Mouse (Mus musculus) urinary bladder, postnatal 36 days (tissue): ENCODE measurements around the gene Opcml.

ENCODE experiments used
- DNase-seq, 2 experiments: peaks; one replicate each; pipeline ENCODE4 v3.0.0; 2022; ENCODE audit warnings: low spot score in 2 of 2, mixed read lengths in 1 of 2

The Opcml gene

GRCm38 (mm10) chr9:28003131-28003530 is 212.6 kb downstream of the Opcml start:
- DNase-seq, result no peak

GRCm38 (mm10) chr9:28011483-28011882 is 220.9 kb downstream of the Opcml start:
- DNase-seq, result no peak

DNA sequence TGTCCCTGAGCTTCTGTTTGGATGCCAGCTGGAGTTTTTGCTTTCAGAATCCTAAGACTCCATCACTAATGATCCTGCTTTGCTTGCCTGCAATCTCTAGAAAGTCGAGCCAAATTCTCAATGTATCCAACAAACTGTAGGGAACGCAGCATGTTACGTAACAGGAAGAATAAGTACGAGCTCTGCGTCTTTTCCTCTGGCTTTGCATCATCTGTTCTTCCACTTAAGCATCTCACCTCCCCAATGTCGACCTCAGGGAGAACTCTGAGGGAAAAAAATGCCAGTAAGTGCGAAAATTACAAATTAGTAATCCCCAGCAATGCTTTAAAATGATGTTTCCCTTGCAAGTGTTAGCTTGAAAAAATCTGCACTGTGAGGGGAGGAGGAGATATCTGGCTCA is 222.1 kb downstream of the Opcml start:
- no peak for DNase-seq

DNA sequence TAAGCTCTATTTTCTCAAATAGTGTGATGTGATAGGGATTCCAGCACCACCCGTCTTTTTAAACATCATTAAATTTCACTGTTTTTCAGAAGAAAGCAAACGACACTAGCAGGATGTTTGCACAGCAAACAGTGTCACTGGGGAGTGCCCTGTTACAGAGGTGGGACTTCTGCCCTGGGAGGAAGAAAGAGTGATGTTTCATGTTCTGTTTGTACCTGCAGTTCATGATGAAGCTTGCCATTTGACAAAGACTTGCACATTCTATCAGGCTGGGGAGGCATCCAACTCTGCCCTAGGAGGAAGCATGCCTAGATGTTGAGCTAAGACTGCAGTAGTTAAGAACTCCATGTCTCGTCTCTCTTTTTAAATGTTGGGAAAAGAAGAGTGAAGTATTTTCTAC is 222.6 kb downstream of the Opcml start:
- DNase-seq, result no peak

GRCm38 (mm10) chr9:28028156-28028555 is 237.6 kb downstream of the Opcml start:
- no peak for DNase-seq

GRCm38 (mm10) chr9:28028788-28029393 is 238.3 kb downstream of the Opcml start:
- DNase-seq, result no peak

- DNase-seq, result no peak
These were observed 258.6 kb downstream of the Opcml start for GRCm38 (mm10) chr9:28049157-28049556.

- DNase-seq, result no peak
These were observed 266.7 kb downstream of the Opcml start for GRCm38 (mm10) chr9:28057171-28057845.

DNA sequence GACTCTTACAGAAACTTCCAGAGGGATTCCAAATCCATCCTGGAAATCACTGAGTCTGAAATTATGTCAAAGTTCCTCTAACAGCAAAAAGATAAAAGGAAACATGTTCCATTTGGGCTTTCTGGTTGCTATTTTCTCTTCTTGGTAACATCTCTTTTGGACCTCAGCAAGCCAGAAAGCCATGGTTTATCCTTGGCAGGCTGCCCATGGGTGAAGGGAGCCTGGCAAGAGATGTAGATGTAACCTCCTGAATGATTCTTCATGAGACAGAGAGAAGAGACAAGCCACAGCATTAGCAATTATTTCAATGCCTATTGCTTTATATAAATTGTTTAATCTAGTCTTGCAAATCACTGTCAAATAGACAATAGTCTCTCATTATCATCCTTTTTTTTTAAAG is 274.6 kb downstream of the Opcml start:
- no peak for DNase-seq

- no peak for DNase-seq
These were observed 290.1 kb downstream of the Opcml start for GRCm38 (mm10) chr9:28080694-28081093.

DNA sequence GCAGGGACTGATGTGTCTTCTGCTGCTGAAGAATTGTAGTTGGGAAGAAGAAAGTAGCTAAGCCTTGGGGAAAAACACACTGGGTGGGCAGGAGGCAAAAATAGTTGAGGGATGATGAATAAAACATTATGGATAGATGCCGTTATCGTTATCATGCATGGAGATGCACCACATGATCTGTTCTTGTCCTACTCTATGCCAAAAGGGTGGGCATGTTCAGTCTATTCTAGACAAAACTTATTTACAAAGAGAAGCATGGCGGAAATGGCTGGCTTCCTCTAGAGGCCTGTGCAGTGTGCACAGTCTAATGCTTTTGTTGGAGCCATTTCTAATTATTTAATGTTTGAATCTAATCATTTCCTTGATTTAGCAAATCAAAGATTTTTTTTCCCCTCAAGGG is 293.2 kb downstream of the Opcml start:
- no peak for DNase-seq

- DNase-seq, result no peak
These were observed 293.7 kb downstream of the Opcml start for GRCm38 (mm10) chr9:28084273-28084726.

DNA sequence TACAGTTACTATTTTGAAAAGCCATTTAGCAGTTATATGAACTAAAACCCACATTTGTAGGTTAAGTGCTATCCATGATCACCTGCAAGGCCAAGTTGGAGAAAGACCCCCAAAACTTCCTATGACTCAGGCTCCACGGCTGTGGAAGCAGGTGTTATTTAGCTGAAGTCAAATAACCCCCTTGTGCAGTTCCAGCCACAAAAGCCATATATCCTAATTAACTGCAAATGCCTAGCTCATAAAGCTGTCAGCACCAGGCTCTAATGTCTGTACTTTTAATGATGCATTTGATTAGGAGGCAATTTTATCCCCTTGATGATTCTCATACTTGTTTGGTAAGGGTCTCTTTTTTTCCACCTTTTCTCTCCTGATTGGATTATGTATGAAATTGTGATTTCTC is 300.8 kb downstream of the Opcml start:
- no peak for DNase-seq

GRCm38 (mm10) chr9:28094722-28095121 is 304.1 kb downstream of the Opcml start:
- no peak for DNase-seq

GRCm38 (mm10) chr9:28096204-28096603 is 305.6 kb downstream of the Opcml start:
- DNase-seq, result no peak

- DNase-seq, result no peak
These were observed 311.4 kb downstream of the Opcml start for GRCm38 (mm10) chr9:28101981-28102380.

DNA sequence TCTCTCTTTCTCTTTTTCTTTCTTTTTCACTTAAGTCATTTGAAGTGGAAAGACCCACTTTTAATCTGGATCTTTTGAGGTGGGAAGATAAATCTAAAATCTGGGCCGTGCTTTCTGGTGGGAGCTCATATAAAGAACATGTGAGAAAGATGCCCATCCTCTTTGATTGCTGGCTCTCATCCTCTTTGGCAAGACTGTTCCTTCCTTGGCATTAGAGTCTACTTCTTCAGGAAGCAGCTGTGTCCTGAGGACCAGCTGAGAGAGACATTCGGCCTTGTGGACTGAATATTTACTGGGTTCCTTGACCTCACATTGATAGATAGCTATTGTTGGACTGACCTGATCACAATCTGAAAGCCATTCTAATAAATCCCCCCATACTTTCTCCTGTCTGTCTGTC is 331.3 kb downstream of the Opcml start:
- DNase-seq, result no peak

- DNase-seq, result no peak
These were observed 338.2 kb downstream of the Opcml start for GRCm38 (mm10) chr9:28128735-28129134.

DNA sequence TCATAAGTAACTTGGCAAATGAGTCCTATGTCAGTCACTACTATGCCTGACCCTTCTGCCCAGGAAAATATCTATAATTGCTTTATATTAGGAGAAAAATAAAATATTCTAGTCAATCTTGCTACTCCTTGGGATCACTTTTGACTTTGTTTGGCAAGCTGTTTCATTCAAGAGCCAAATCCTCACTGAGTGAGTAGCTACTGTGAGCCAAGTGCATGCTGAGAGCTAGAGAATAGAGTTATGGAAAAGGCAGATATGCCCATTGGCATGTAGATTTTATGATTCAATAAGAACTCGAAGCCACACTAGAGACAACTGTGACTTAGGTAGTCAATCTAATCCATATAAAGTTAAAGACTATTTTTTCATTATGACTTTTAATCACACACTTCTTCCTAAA is 340.9 kb downstream of the Opcml start:
- no peak for DNase-seq

GRCm38 (mm10) chr9:28136614-28137013 is 346.0 kb downstream of the Opcml start:
- DNase-seq, result no peak

DNA sequence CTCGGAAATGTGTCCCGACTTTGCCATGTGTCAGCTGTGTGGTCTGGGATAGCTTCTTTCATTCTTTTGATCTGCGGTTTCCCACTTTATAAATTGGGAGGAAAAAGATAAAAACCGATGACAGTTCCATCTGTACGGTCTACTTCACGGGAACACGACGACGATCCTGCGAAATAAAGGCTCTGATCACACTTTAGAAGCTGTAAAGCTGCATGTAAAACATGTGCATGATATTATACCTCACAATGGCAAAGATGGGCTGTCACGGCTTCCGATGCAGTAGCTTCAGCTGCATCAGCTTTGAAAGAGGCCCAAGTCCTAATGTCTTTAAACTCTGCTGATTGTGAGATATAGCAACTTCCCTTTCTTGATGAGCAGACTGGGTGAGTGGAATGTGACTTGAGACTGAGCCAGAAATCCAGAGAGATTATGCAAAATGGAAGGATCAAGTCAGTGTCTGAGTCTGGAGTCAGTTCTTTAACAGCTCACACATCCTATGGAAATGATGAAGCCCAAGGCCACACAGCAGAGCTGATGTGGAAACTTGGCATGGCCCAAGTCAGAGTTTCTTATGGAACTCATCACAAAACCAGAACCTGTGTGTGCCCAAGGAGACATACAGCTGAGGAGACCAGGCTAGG is 349.5 kb downstream of the Opcml start:
- no peak for DNase-seq

GRCm38 (mm10) chr9:28149507-28149906 is 358.9 kb downstream of the Opcml start:
- no peak for DNase-seq

DNA sequence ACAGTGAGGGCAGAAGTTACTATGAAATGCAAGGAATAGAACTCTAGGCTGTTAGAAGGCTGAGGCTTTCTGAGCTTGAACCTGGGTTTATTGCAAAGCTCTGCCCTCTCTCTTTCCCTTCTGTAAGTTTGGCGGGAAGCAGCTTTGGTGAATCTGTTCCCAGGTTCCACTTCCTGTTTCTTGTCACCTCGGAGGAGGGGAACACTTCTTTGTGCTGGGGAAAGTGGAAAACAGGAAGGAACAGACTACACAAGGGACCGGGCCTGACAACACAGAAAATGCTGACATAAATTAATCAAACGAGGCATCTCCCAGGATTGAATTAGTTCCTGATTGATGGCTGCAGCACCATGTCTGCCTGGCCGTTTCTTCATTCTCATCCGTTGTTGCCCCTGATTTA is 363.2 kb downstream of the Opcml start:
- DNase-seq, result no peak
